Mouse (Mus musculus): ENCODE measurements at regions not wholly inside any gene's neighbourhood (a gene's known extent, or its start where the extent isn't known, plus 50 kb on each side); places are given as distances from the start of the nearest gene placed in this dataset.

DNA sequence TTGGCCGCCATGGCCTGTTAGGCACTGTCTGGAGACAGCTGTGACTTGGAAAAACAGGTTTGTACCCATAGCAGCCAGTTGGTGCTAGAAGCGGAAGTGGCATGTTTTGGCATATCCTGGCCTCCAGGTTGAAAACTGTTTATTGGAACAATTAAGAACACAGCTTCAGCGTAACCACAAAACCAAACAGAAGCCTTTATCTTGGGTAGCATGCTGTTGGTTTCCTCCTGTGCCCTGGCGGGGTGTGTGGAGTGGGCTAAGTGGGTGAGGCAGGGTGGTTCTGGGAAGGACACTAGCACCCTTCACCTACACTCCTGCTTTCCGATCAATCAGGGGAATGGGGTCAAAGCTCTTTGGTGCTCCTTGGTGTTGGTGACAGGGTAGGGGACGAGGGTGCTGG lies 114.4 kb upstream of the Haao start:
- TF ChIP-seq CTCF (IDR thresholded peaks at IDR 0.05; ENCODE audit: borderline replicate concordance, insufficient read depth, low read depth, low read length), result no peak
- TF ChIP-seq POLR2A (IDR thresholded peaks at IDR 0.05; ENCODE audit: borderline replicate concordance, insufficient read depth, low read length), result no peak

Measured in cerebellum, adult 2 months (tissue).